Mouse (Mus musculus) hindbrain, embryonic 12.5 days (tissue): ENCODE measurements at regions not wholly inside any gene's neighbourhood (a gene's known extent, or its start where the extent isn't known, plus 50 kb on each side); places are given as distances from the start of the nearest gene placed in this dataset.
A peak's percentile ranks its signal among the peaks of the same experiment; 100 is the strongest.

ENCODE experiments used
- ATAC-seq: fragments of 200-750 bp; cut with Nextera tagmentation; 2 replicates; pipeline ENCODE4 v1.8.0; 2017; ENCODE audit warnings: moderate TSS enrichment; ENCODE audit not compliant: low FRiP score
- H3K27ac ChIP-seq: fragments of 300-500 bp; sonication (generic); 2 replicates; pipeline ENCODE4 v1.5.1; 2016; ENCODE audit warnings: mild to moderate bottlenecking
- H3K27me3 ChIP-seq: fragments of 300-500 bp; sonication (generic); 2 replicates; pipeline ENCODE4 v1.6.1; 2016; ENCODE audit warnings: mild to moderate bottlenecking
- H3K36me3 ChIP-seq: fragments of 300-500 bp; sonication (generic); 2 replicates; pipeline ENCODE4 v1.6.1; 2016; ENCODE audit warnings: mild to moderate bottlenecking
- H3K4me1 ChIP-seq: fragments of 300-500 bp; sonication (generic); 2 replicates; pipeline ENCODE4 v1.6.1; 2016
- H3K4me2 ChIP-seq: fragments of 300-500 bp; sonication (generic); replicated peaks from 2 replicates; pipeline ENCODE4 v1.6.1; 2016; ENCODE audit warnings: mild to moderate bottlenecking
- H3K4me3 ChIP-seq: fragments of 300-500 bp; sonication (generic); 2 replicates; pipeline ENCODE4 v1.5.1; 2016; ENCODE audit warnings: mild to moderate bottlenecking
- H3K9ac ChIP-seq: fragments of 300-500 bp; sonication (generic); 2 replicates; pipeline ENCODE4 v1.6.1; 2016; ENCODE audit warnings: mild to moderate bottlenecking, moderate library complexity
- H3K9me3 ChIP-seq: fragments of 300-500 bp; sonication (generic); replicated peaks from 2 replicates; pipeline ENCODE4 v1.6.1; 2016; ENCODE audit warnings: mild to moderate bottlenecking
- WGBS: fragments of 180-500 bp; shearing (Covaris S2); methylation state at CpG from one replicate; pipeline ENCODE4 v1.1.7; 2016; 5-methylcytosine and 5-hydroxymethylcytosine counted together

GRCm38 (mm10) chr13:44101806-44102205, 317.2 kb downstream of the Cd83 start:
- H3K9ac ChIP-seq: no peak overlapping the region
- 68% methylated on average over 6 of the region's 6 CpGs for WGBS
- peaks cover 31% of the 10 kb centered on the region for H3K4me1 ChIP-seq
- no peaks in the 10 kb centered on the region for H3K36me3 ChIP-seq
- H3K4me2 ChIP-seq: no peak overlapping the region
- no peaks in the 10 kb centered on the region for H3K9me3 ChIP-seq
- H3K27ac ChIP-seq: no peak overlapping the region
- ATAC-seq: no peak
- H3K27me3 ChIP-seq: peaks cover 11% of the 10 kb centered on the region
- no peak overlapping the region for H3K4me3 ChIP-seq

DNA sequence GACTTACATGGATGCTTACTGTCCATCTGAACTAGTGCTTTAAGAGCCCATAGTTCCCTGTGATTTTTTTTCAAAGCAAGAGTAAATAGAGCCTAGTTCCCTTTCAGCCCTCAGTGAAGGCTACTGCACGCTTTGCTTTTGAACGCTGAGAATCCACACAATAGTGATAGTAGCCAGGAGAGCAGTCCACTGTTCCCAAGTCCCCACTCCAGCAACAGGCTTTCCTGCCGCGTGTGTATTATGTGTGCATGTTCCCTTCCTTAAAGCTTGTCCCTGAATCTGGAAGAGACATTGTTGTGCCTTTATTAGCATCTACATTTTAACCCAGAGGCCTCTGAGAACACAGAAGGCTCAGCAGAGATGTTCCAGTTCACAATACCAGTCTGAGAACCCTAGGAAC, 317.7 kb downstream of the Cd83 start:
- Histone ChIP-seq H3K27ac (no peak overlapping the region), H3K36me3 (no peaks in the 10 kb centered on the region), H3K27me3 (peaks cover 11% of the 10 kb centered on the region), H3K9me3 (no peaks in the 10 kb centered on the region), H3K4me2 (no peak overlapping the region), H3K9ac (no peak overlapping the region), H3K4me1 (peaks cover 31% of the 10 kb centered on the region), H3K4me3 (no peak overlapping the region)
- 56% methylated on average over 4 of the region's 4 CpGs for whole genome bisulfite sequencing
- no peak for ATAC-seq

DNA sequence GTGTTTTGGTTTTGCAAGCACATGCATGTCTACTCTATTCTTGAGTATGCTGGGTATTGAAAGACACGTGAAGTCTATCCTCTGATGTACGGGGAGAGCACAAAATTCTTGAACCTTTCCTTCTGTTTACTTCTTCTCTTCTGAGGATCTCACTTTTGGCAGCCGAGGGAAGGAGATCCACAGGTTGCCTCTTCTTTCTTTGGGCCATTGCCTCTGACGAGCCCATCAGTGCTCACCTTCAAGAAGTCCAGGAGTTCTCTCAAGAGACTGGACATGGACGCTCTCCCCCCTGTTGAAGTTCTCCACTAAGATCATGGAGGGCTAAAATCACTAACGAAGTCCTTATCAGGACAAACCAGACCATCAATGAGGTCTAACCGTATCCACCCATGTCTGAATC, 318.8 kb downstream of the Cd83 start:
- no peak overlapping the region for H3K4me2 ChIP-seq
- H3K4me1 ChIP-seq: peaks cover 31% of the 10 kb centered on the region
- H3K36me3 ChIP-seq: no peaks in the 10 kb centered on the region
- H3K9ac ChIP-seq: no peak overlapping the region
- ATAC-seq: no peak
- no peak overlapping the region for H3K27ac ChIP-seq
- peaks cover 11% of the 10 kb centered on the region for H3K27me3 ChIP-seq
- WGBS: 95% methylated on average over 7 of the region's 7 CpGs
- H3K4me3 ChIP-seq: no peak overlapping the region
- H3K9me3 ChIP-seq: no peaks in the 10 kb centered on the region

DNA sequence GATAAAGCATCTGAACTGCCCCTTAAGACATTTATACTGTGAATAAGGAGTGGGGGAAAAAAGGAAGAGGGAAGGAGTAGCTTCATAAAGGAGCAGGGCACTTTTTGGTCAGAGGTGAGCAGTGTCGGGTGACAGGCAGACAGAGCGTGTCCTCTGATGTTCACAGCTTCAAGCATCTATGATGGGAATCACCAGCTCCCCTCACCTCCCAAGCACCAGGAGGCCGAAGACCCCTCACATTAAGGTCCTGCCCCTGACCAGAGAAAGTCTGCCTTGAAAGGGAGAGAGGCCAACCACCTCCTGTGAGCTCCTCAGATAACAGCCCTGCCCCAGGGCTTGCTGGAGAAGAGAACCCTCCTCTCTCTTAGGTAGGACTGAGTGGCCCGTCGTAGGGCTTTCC, 320.6 kb downstream of the Cd83 start:
- H3K36me3 ChIP-seq: no peaks in the 10 kb centered on the region
- H3K27ac ChIP-seq: no peak overlapping the region
- H3K9ac ChIP-seq: no peak overlapping the region
- H3K4me3 ChIP-seq: no peak overlapping the region
- WGBS: 53% methylated on average over 5 of the region's 5 CpGs
- H3K9me3 ChIP-seq: no peaks in the 10 kb centered on the region
- H3K27me3 ChIP-seq: peaks cover 11% of the 10 kb centered on the region
- no peak overlapping the region for H3K4me2 ChIP-seq
- no peak for ATAC-seq
- H3K4me1 ChIP-seq: peaks cover 26% of the 10 kb centered on the region

- no peaks in the 10 kb centered on the region for H3K9me3 ChIP-seq
- WGBS: 71% methylated on average over 11 of the region's 11 CpGs
- no peak overlapping the region for H3K4me3 ChIP-seq
- H3K4me2 ChIP-seq: no peak overlapping the region
- H3K27ac ChIP-seq: no peak overlapping the region
- no peaks in the 10 kb centered on the region for H3K36me3 ChIP-seq
- H3K9ac ChIP-seq: no peak overlapping the region
- no peak for ATAC-seq
- H3K4me1 ChIP-seq: peaks cover 9% of the 10 kb centered on the region; the same call in 1 of the 2 replicates
- H3K27me3 ChIP-seq: peaks cover 2% of the 10 kb centered on the region; the same call in 1 of the 2 replicates
Measured at GRCm38 (mm10) chr13:44108695-44109094, 324.1 kb downstream of the Cd83 start.

- Histone ChIP-seq H3K36me3 (no peaks in the 10 kb centered on the region), H3K9ac (no peak overlapping the region), H3K4me2 (no peak overlapping the region), H3K27ac (no peak overlapping the region), H3K9me3 (no peaks in the 10 kb centered on the region), H3K4me3 (no peak overlapping the region), H3K27me3 (no peaks in the 10 kb centered on the region), H3K4me1 (peaks cover 17% of the 10 kb centered on the region; the same call in 1 of the 2 replicates)
- WGBS: 90% methylated on average over 5 of the region's 5 CpGs
- no peak for ATAC-seq
Measured at GRCm38 (mm10) chr13:44113043-44113442, 328.5 kb downstream of the Cd83 start.

DNA sequence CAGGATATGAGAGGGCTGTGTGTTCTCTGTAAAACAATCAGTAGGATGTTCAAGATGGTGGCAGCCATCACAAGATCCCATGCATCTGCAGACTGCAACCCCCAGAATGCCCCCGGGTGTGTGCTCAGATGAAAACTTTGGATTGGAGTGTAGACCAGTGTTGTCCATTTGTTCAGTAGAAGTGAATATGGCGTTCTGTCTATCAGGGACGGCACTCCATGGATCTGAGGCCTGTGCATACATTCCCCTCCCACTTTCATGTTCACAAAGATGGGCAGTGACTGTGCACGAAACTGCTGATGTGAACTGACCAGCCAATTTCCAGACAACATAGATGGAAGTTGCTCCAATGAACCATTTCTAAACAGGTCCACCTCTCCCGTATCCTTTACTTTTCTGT, 330.3 kb downstream of the Cd83 start:
- H3K4me2 ChIP-seq: no peak overlapping the region
- H3K27ac ChIP-seq: no peak overlapping the region
- no peaks in the 10 kb centered on the region for H3K9me3 ChIP-seq
- H3K4me1 ChIP-seq: peaks cover 9% of the 10 kb centered on the region; the same call in 1 of the 2 replicates
- H3K36me3 ChIP-seq: no peaks in the 10 kb centered on the region
- no peaks in the 10 kb centered on the region for H3K27me3 ChIP-seq
- ATAC-seq: no peak
- H3K9ac ChIP-seq: no peak overlapping the region
- H3K4me3 ChIP-seq: no peak overlapping the region
- 90% methylated on average over 5 of the region's 5 CpGs for WGBS

DNA sequence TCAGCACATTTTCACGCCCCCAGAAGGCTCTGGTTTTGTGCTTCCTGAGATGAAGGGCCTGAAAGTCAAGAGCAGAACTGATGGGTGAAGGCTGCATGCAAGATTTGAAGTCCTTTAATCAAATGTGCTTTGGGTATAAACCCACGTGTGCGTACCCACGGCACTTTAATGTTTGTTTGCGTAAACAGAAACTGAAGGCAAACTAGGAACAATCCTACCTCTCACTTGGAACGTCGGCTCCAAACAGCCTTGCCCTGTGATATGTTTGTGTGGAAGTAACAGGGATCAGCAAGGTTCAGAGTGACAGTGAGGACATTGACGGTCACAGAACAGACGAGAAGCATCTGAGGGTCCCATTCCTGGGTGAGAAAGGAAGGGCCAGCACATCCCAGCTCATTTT, 333.3 kb downstream of the Cd83 start:
- Histone ChIP-seq H3K9ac (no peak overlapping the region), H3K9me3 (no peaks in the 10 kb centered on the region), H3K36me3 (no peaks in the 10 kb centered on the region), H3K4me2 (no peak overlapping the region), H3K4me1 (peaks cover 23% of the 10 kb centered on the region), H3K27ac (no peak overlapping the region), H3K27me3 (no peaks in the 10 kb centered on the region), H3K4me3 (no peak overlapping the region)
- WGBS: 83% methylated on average over 9 of the region's 9 CpGs
- no peak for ATAC-seq

DNA sequence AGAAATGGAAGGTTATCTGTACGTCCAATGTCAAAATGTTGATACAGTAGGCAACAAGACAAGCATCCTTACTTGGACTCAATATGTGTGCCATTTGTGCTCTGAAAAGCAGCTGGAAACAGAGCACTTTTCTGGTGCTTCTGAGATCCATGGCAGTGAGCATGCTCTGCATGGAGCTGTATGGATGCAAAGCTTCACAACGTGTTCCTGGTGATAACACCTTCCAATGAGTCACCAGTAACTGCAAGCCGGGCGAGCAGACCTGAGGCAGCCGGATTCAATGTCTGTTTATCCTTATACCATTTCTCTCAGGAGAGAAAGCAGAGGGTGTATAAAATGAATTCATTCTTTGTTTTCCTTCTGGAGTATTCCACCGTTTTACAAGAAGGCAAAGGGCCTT, 334.3 kb downstream of the Cd83 start:
- H3K27me3 ChIP-seq: no peaks in the 10 kb centered on the region
- H3K4me1 ChIP-seq: peaks cover 23% of the 10 kb centered on the region
- WGBS: 82% methylated on average over 6 of the region's 6 CpGs
- H3K4me3 ChIP-seq: no peak overlapping the region
- no peak for ATAC-seq
- H3K9ac ChIP-seq: no peak overlapping the region
- no peak overlapping the region for H3K4me2 ChIP-seq
- H3K36me3 ChIP-seq: no peaks in the 10 kb centered on the region
- no peaks in the 10 kb centered on the region for H3K9me3 ChIP-seq
- H3K27ac ChIP-seq: no peak overlapping the region

DNA sequence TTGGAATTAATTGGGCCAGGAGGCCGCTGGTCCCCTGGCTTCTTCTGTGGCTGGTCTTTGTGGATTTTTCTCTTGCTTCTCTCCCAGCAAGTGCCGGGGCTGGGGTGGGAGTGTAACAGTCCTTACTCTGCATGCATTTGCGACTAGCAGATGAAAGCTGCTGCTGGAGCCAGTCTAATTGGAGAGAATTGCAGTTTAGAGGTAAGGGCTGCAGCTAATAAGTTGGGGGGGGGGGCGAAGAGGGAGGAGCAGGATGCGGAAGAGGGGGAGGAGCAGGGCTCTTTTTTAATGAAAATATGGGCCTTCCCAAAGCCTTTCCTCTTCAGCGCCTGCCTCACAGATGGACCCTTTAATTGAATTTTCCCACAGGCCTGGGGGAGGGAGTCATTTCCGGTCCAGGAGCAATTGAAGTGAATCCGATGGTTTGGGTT, 336.7 kb downstream of the Cd83 start:
- Histone ChIP-seq H3K9me3 (no peaks in the 10 kb centered on the region), H3K27ac (peak overlapping the region; percentile 75), H3K4me1 (peaks cover 25% of the 10 kb centered on the region), H3K36me3 (no peaks in the 10 kb centered on the region), H3K4me2 (no peak overlapping the region), H3K9ac (peak overlapping the region; percentile 28; the same call in 1 of the 2 replicates), H3K27me3 (no peaks in the 10 kb centered on the region), H3K4me3 (no peak overlapping the region)
- peak; percentile 35; the same call in 1 of the 2 replicates for ATAC-seq
- WGBS: 15% methylated on average over 8 of the region's 8 CpGs

DNA sequence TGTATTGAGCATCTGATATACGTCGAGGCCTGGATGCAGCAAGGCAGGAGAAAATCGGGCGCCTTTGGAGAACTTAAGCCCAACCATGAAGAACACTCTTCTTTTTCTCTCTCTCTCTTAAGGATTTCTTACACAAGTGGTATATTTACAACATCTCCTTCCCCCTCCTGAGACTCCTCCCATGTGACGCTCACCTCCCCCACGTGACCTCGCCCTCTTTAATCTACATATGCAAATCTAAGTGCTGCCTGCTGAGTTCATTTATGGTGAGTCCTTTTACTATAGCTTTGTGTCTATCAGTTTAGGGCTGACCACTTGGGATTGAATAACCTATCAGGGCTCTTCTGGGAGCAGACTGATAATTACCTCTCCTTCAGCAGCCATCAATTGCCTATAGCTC, 337.4 kb downstream of the Cd83 start:
- H3K36me3 ChIP-seq: no peaks in the 10 kb centered on the region
- no peak overlapping the region for H3K4me3 ChIP-seq
- H3K9me3 ChIP-seq: no peaks in the 10 kb centered on the region
- peaks cover 28% of the 10 kb centered on the region for H3K4me1 ChIP-seq
- no peak overlapping the region for H3K4me2 ChIP-seq
- no peak for ATAC-seq
- 0 out of 2 replicates have a peak overlapping the region, but pooled peaks have one; percentile 53 for H3K27ac ChIP-seq
- 75% methylated on average over 7 of the region's 7 CpGs for WGBS
- no peaks in the 10 kb centered on the region for H3K27me3 ChIP-seq
- no peak overlapping the region for H3K9ac ChIP-seq

GRCm38 (mm10) chr13:44126198-44126597, 341.6 kb downstream of the Cd83 start:
- 39% methylated on average over 10 of the region's 10 CpGs for WGBS
- no peak for ATAC-seq
- H3K36me3 ChIP-seq: no peaks in the 10 kb centered on the region

GRCm38 (mm10) chr13:44128506-44129274, 344.1 kb downstream of the Cd83 start:
- ATAC-seq: no peak
- Histone ChIP-seq H3K9ac (no peak overlapping the region), H3K4me3 (no peak overlapping the region), H3K27me3 (no peaks in the 10 kb centered on the region), H3K4me1 (peaks cover 11% of the 10 kb centered on the region; the same call in 1 of the 2 replicates), H3K36me3 (no peaks in the 10 kb centered on the region), H3K9me3 (no peaks in the 10 kb centered on the region), H3K4me2 (no peak overlapping the region), H3K27ac (no peak overlapping the region)
- WGBS: 94% methylated on average over 16 of the region's 16 CpGs

More at GRCm38 (mm10) chr13:44126198-44126597, 341.6 kb downstream of the Cd83 start:
- Histone ChIP-seq H3K9me3 (no peaks in the 10 kb centered on the region), H3K27ac (no peak overlapping the region), H3K4me2 (no peak overlapping the region), H3K9ac (no peak overlapping the region), H3K27me3 (no peaks in the 10 kb centered on the region), H3K4me3 (no peak overlapping the region), H3K4me1 (peaks cover 16% of the 10 kb centered on the region)
